Mouse (Mus musculus): Measurements from ENCODE around the gene Asb2. TPM values are rescaled to one million over a fixed set of nuclear protein-coding genes. Genes with fewer than 3 reads are reported as not detected.

Gene Asb2
- polyA plus RNA-seq, 1 experiment from 2014 or later = 0.39 TPM

DNA sequence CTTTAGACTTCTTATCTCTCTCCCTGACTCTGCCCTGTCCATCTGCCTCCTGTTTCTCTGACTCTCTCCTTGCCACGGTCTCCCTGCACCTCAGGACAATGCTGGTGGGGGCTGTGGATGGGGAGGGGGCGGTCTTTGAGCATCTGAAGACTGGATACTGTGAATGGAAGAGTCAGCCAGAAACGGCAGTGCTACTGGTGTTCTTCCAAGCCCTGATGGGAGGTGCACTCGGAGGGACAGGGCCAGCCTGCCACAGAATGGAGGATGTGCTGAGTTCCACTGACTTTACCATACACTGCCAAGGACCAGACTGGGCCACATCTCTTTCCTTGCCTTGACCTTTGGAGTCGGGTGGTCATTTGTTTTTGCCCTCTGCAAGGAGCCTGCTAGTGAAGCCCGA lies 72.9 kb downstream of the Asb2 start:
- Histone ChIP-seq H3K27ac (replicated peaks; ENCODE audit: low read depth, low read length) (no peak overlapping the region), H3K4me1 (ENCODE audit: control insufficient read depth, insufficient read depth, low read length) (no peaks in the 10 kb centered on the region), H3K4me2 (ENCODE audit: low read length) (no peak overlapping the region), H3K9ac (replicated peaks; ENCODE audit: low read length) (no peak overlapping the region), H3K36me3 (ENCODE audit: control insufficient read depth, insufficient read depth, low read length) (no peaks in the 10 kb centered on the region), H3K9me3 (ENCODE audit: control insufficient read depth, low read length) (no peaks in the 10 kb centered on the region), H3K27me3 (ENCODE audit: control insufficient read depth, insufficient read depth, low read length) (no peaks in the 10 kb centered on the region), H3K4me3 (replicated peaks; ENCODE audit: low read depth, low read length) (no peak overlapping the region)
- DNase-seq (no peak), ATAC-seq (ENCODE audit: low FRiP score, low TSS enrichment) (no peak)
- 73% methylated on average over 6 of the region's 6 CpGs for WGBS

DNA sequence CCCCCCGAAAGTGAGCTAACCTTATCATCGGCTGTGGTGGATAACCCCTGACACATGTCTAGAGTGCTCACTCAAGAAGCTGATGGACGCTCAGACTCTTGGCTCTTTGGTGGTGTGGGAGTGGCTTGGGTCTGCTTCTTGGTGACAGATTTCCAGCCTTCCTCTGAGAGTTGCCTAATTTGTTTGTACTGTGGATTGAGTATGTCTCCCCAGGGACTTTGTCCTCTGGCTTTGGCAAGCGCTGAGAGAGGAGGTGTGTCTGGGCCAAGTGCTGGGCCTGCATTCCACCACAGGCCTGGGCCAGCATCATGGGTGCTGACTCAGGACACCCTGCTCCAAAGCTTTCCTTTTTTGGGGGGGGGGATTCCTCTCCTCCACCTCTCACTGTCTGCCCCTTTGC lies 73.9 kb downstream of the Asb2 start:
- WGBS = 82% methylated on average over 4 of the region's 4 CpGs
- H3K4me3 ChIP-seq (replicated peaks; ENCODE audit: low read depth, low read length) = no peak overlapping the region
- no peak for DNase-seq
- no peaks in the 10 kb centered on the region for H3K4me1 ChIP-seq (ENCODE audit: control insufficient read depth, insufficient read depth, low read length)
- no peak overlapping the region for H3K4me2 ChIP-seq (ENCODE audit: low read length)
- H3K27me3 ChIP-seq (ENCODE audit: control insufficient read depth, insufficient read depth, low read length) = no peaks in the 10 kb centered on the region
- no peaks in the 10 kb centered on the region for H3K36me3 ChIP-seq (ENCODE audit: control insufficient read depth, insufficient read depth, low read length)
- ATAC-seq (ENCODE audit: low FRiP score, low TSS enrichment) = no peak
- no peaks in the 10 kb centered on the region for H3K9me3 ChIP-seq (ENCODE audit: control insufficient read depth, low read length)
- H3K27ac ChIP-seq (replicated peaks; ENCODE audit: low read depth, low read length) = no peak overlapping the region
- no peak overlapping the region for H3K9ac ChIP-seq (replicated peaks; ENCODE audit: low read length)

DNA sequence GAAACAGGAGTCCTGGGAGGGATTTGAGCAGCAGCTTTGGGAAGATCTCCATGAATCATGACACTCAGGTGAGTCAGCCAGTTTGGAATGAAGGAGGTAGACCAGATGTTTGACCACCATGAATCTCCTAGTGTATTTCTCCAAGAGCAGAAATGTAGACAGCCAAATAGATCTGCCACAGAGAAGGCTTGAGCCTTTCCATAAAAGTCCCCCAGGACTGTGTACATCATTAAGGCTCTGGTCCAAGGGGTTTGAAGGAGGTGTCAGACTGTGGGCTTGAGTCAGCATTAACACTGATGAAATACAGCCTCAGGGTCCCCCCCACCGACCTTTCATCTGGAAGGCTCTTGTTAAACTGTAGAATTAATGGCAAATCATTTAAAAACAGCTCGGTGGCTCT lies 74.3 kb downstream of the Asb2 start:
- Histone ChIP-seq H3K4me2 (ENCODE audit: low read length) (no peak overlapping the region), H3K4me3 (replicated peaks; ENCODE audit: low read depth, low read length) (no peak overlapping the region), H3K27me3 (ENCODE audit: control insufficient read depth, insufficient read depth, low read length) (no peaks in the 10 kb centered on the region), H3K36me3 (ENCODE audit: control insufficient read depth, insufficient read depth, low read length) (no peaks in the 10 kb centered on the region), H3K4me1 (ENCODE audit: control insufficient read depth, insufficient read depth, low read length) (no peaks in the 10 kb centered on the region), H3K27ac (replicated peaks; ENCODE audit: low read depth, low read length) (no peak overlapping the region), H3K9me3 (ENCODE audit: control insufficient read depth, low read length) (no peaks in the 10 kb centered on the region), H3K9ac (replicated peaks; ENCODE audit: low read length) (no peak overlapping the region)
- DNase-seq = no peak
- WGBS = 82% methylated on average over 2 of the region's 2 CpGs
- ATAC-seq (ENCODE audit: low FRiP score, low TSS enrichment) = no peak

DNA sequence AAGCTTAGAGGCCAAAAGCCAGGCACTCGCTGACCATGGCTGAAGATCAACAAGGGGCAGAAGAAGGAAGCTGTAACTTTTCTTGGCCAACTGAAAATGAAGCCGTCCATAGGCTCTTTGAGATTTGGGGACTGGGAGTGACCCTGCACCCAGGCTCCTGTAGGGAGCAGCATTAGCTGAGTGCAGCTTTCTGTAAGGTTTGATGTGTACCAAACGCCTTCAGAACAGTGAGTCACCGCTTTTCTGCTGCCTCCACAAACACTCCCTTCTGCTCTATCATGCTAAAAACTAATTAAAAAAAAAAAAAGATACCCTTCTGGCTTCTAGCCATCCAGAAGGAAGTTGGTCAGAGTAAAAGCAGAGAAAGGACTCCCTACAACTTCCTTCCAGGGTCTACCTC lies 79.4 kb downstream of the Asb2 start:
- H3K4me1 ChIP-seq (ENCODE audit: control insufficient read depth, insufficient read depth, low read length) = no peaks in the 10 kb centered on the region
- no peak overlapping the region for H3K4me3 ChIP-seq (replicated peaks; ENCODE audit: low read depth, low read length)
- H3K36me3 ChIP-seq (ENCODE audit: control insufficient read depth, insufficient read depth, low read length) = no peaks in the 10 kb centered on the region
- H3K27ac ChIP-seq (replicated peaks; ENCODE audit: low read depth, low read length) = no peak overlapping the region
- H3K27me3 ChIP-seq (ENCODE audit: control insufficient read depth, insufficient read depth, low read length) = no peaks in the 10 kb centered on the region
- no peak overlapping the region for H3K4me2 ChIP-seq (ENCODE audit: low read length)
- DNase-seq (no peak), ATAC-seq (ENCODE audit: low FRiP score, low TSS enrichment) (no peak)
- H3K9ac ChIP-seq (replicated peaks; ENCODE audit: low read length) = no peak overlapping the region
- WGBS = 85% methylated on average over 4 of the region's 4 CpGs
- no peaks in the 10 kb centered on the region for H3K9me3 ChIP-seq (ENCODE audit: control insufficient read depth, low read length)

DNA sequence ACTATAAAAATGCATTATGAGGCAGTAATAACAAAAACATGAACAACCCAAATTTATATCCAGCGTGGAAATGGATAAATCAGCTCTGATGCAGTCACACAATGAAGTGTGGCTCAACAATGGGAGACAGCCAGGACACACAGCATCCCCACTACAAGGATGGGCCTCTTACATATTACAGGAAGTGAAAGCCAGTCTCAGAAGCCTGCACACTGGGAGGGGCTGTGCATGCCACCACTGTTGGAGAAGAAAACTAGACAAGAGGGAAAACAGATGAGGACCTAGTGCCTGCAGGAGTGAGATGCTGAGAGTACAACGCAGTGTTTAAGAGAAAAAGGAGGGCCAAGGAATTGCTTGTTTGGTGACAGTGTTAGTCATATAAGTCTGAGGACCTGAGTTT lies 82.1 kb downstream of the Asb2 start:
- H3K27ac ChIP-seq (replicated peaks; ENCODE audit: low read depth, low read length) = no peak overlapping the region
- H3K9me3 ChIP-seq (ENCODE audit: control insufficient read depth, low read length) = no peaks in the 10 kb centered on the region
- no peak overlapping the region for H3K4me3 ChIP-seq (replicated peaks; ENCODE audit: low read depth, low read length)
- no peak for DNase-seq
- no peak overlapping the region for H3K4me2 ChIP-seq (ENCODE audit: low read length)
- ATAC-seq (ENCODE audit: low FRiP score, low TSS enrichment) = no peak
- H3K4me1 ChIP-seq (ENCODE audit: control insufficient read depth, insufficient read depth, low read length) = no peaks in the 10 kb centered on the region
- 93% methylated on average over 2 of the region's 2 CpGs for WGBS
- H3K9ac ChIP-seq (replicated peaks; ENCODE audit: low read length) = no peak overlapping the region
- H3K36me3 ChIP-seq (ENCODE audit: control insufficient read depth, insufficient read depth, low read length) = no peaks in the 10 kb centered on the region
- no peaks in the 10 kb centered on the region for H3K27me3 ChIP-seq (ENCODE audit: control insufficient read depth, insufficient read depth, low read length)

DNA sequence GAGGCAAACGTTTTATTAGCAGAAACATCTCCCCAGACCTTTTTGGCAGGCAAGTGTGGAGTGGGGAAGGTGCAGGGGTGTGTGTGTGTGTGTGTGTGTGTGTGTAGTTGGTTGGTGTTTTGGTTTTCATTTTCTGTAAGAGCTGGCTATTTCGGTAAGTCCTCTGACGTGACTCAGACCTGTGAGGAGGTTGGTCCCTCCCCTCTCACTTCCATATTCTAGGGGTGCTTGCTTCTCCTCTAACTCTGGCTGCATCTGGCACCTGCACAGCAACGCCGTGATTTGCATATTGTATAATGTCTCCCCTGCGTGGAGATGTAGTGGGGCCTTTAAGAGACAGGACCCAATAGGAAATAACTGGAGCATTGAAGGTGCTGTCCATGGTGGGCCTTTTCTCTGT lies 82.8 kb downstream of the Asb2 start:
- no peaks in the 10 kb centered on the region for H3K27me3 ChIP-seq (ENCODE audit: control insufficient read depth, insufficient read depth, low read length)
- no peak overlapping the region for H3K4me3 ChIP-seq (replicated peaks; ENCODE audit: low read depth, low read length)
- H3K4me1 ChIP-seq (ENCODE audit: control insufficient read depth, insufficient read depth, low read length) = no peaks in the 10 kb centered on the region
- DNase-seq (no peak), ATAC-seq (ENCODE audit: low FRiP score, low TSS enrichment) (no peak)
- no peak overlapping the region for H3K4me2 ChIP-seq (ENCODE audit: low read length)
- no peaks in the 10 kb centered on the region for H3K9me3 ChIP-seq (ENCODE audit: control insufficient read depth, low read length)
- no peak overlapping the region for H3K9ac ChIP-seq (replicated peaks; ENCODE audit: low read length)
- H3K36me3 ChIP-seq (ENCODE audit: control insufficient read depth, insufficient read depth, low read length) = no peaks in the 10 kb centered on the region
- WGBS = 69% methylated on average over 6 of the region's 6 CpGs
- no peak overlapping the region for H3K27ac ChIP-seq (replicated peaks; ENCODE audit: low read depth, low read length)

DNA sequence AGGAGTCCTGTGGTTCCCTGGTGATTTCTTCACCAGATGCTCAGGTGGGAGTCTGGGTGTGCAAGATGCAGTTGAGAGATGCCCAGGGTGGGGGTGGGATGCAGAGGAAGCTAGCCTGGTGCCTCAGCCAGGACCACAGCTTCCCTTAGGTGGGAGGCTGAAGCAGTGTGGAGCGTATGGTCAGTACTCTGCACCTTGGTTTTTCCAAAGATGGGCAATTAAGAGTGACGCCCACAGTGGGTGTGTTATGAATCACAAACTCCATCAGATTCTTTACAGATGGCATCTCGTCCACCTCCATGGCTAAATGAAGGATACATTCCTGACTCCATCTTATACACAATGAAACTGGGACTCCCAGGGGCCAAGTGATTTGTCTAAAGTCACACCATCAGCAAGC lies 83.6 kb downstream of the Asb2 start:
- Histone ChIP-seq H3K4me1 (ENCODE audit: control insufficient read depth, insufficient read depth, low read length) (no peaks in the 10 kb centered on the region), H3K36me3 (ENCODE audit: control insufficient read depth, insufficient read depth, low read length) (no peaks in the 10 kb centered on the region), H3K4me3 (replicated peaks; ENCODE audit: low read depth, low read length) (no peak overlapping the region), H3K27me3 (ENCODE audit: control insufficient read depth, insufficient read depth, low read length) (no peaks in the 10 kb centered on the region), H3K9me3 (ENCODE audit: control insufficient read depth, low read length) (no peaks in the 10 kb centered on the region), H3K27ac (replicated peaks; ENCODE audit: low read depth, low read length) (no peak overlapping the region), H3K9ac (replicated peaks; ENCODE audit: low read length) (no peak overlapping the region), H3K4me2 (ENCODE audit: low read length) (no peak overlapping the region)
- no peak for DNase-seq
- ATAC-seq (ENCODE audit: low FRiP score, low TSS enrichment) = no peak
- 92% methylated on average over 3 of the region's 3 CpGs for WGBS

Other genes starting within 250 kb of the Asb2 start
- gene Prima1, start 113.9 kb downstream of the Asb2 start, polyA plus RNA-seq (2014; fragmentation: Nextera tagmentation; extraction: Ambion mirVana) = 1.1 and 1.2 TPM in 2 replicates
- 8.9 and 15.9 TPM in 2 replicates for gene Fam181a, start 45.0 kb downstream of the Asb2 start, polyA plus RNA-seq (2014; fragmentation: Nextera tagmentation; extraction: Ambion mirVana)
- 22.9 and 26.3 TPM in 2 replicates for gene Otub2, start 32.7 kb upstream of the Asb2 start, polyA plus RNA-seq (2014; fragmentation: Nextera tagmentation; extraction: Ambion mirVana)
- 1.6 and 2.2 TPM in 2 replicates for gene 9330161L09Rik, start 51.8 kb upstream of the Asb2 start, polyA plus RNA-seq (2014; fragmentation: Nextera tagmentation; extraction: Ambion mirVana)
- gene Ddx24, start 69.8 kb upstream of the Asb2 start, polyA plus RNA-seq (2014; fragmentation: Nextera tagmentation; extraction: Ambion mirVana) = 112 and 140 TPM in 2 replicates
- gene Ifi27, start 78.2 kb upstream of the Asb2 start, polyA plus RNA-seq (2014; fragmentation: Nextera tagmentation; extraction: Ambion mirVana) = 5.8 and 9.4 TPM in 2 replicates
- 12.8 TPM in 1 of 2 replicates, not detected in the other for gene Ifi27l2a, start 87.7 kb upstream of the Asb2 start, polyA plus RNA-seq (2014; fragmentation: Nextera tagmentation; extraction: Ambion mirVana)
- gene Ifi27l2b, start 101.2 kb upstream of the Asb2 start, polyA plus RNA-seq (2014; fragmentation: Nextera tagmentation; extraction: Ambion mirVana) = not detected in 2 replicates
- 3.3 and 3.9 TPM in 2 replicates for gene Ppp4r4, start 176.3 kb upstream of the Asb2 start, polyA plus RNA-seq (2014; fragmentation: Nextera tagmentation; extraction: Ambion mirVana)